Mouse (Mus musculus) bone marrow macrophage, adult 2 months (primary cell): ENCODE results near the gene Patj. TPM values are rescaled to one million over a fixed set of nuclear protein-coding genes. Genes with fewer than 3 reads are reported as not detected.
"Not testable (repeated sequence)": the region's sequence is repeated elsewhere in the genome, so short reads cannot be mapped to it uniquely, and the experiment has no call there.

Source experiments
- H3K27ac ChIP-seq: 2 replicates; pipeline ENCODE4 v1.5.1; 2012; ENCODE audit warnings: low read depth, low read length; ENCODE audit not compliant: insufficient read depth
- H3K4me1 ChIP-seq: 2 replicates; pipeline ENCODE4 v1.6.1; 2012; ENCODE audit warnings: low read length; ENCODE audit not compliant: control insufficient read depth, insufficient read depth
- H3K4me3 ChIP-seq: 2 replicates; pipeline ENCODE4 v1.5.1; 2012; ENCODE audit warnings: mild to moderate bottlenecking, low read length, moderate library complexity; ENCODE audit not compliant: insufficient read depth
- CTCF ChIP-seq: IDR thresholded peaks from 2 replicates; pipeline ENCODE4 v1.5.1; 2012; ENCODE audit warnings: low read depth, mild to moderate bottlenecking, low read length, moderate library complexity
- POLR2A ChIP-seq: IDR thresholded peaks from 2 replicates; pipeline ENCODE4 v1.6.1; 2012; ENCODE audit warnings: mild to moderate bottlenecking, low read depth, low read length, borderline replicate concordance
- polyA plus RNA-seq: library from polyadenylated mRNA; stranded (reverse); fragments of >200 nt; gene quantifications from 2 replicates; pipeline ENCODE4 v1.2.4, GENCODE M21; 2012; ENCODE audit not compliant: missing spikeins, insufficient read depth, insufficient read length

Patj gene
- polyA plus RNA-seq, 1 experiment: 0.38 TPM

DNA sequence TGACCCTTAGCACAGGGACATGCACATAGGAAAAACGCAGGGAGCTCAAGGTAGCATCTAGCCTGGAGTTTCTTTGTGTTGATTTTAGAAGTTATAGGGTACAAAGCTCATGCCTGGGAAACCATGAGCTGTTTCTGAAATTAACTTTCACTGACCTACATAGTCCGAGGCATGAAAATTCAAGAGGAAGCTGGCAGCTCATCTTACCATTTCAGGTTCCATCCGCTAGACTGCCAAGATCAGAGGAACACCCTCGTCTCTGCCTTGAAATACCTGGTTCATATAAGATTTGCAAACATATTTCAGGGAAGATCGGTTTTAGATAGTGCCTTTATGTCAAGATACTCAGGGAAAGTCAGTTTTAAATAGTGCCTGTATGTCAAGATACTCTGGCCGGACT is 232.7 kb downstream of the Patj start:
- TF ChIP-seq CTCF (no peak), POLR2A (no peak)
- Histone ChIP-seq H3K27ac (no peak overlapping the region), H3K4me3 (no peak overlapping the region), H3K4me1 (no peaks in the 10 kb centered on the region)

DNA sequence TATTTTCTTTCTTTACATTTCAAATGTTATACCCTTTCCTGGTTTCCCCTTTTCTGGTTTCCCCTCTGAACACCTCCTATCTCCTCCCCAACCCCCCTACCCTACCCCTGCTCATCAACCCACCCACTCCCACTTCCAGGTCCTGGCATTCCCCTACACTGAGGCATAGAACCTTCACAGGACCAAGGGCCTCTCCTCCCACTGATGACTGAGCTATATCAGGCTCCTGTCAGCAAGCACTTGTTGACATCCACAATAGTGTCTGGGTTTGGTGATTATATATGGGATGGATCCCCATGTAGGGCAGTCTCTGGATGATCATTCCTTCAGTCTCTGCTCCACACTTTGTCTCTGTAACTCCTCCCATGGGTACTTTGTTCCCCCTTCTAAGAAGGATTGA is 233.6 kb downstream of the Patj start:
- H3K4me1 ChIP-seq, H3K27ac ChIP-seq, H3K4me3 ChIP-seq: not testable (repeated sequence)

DNA sequence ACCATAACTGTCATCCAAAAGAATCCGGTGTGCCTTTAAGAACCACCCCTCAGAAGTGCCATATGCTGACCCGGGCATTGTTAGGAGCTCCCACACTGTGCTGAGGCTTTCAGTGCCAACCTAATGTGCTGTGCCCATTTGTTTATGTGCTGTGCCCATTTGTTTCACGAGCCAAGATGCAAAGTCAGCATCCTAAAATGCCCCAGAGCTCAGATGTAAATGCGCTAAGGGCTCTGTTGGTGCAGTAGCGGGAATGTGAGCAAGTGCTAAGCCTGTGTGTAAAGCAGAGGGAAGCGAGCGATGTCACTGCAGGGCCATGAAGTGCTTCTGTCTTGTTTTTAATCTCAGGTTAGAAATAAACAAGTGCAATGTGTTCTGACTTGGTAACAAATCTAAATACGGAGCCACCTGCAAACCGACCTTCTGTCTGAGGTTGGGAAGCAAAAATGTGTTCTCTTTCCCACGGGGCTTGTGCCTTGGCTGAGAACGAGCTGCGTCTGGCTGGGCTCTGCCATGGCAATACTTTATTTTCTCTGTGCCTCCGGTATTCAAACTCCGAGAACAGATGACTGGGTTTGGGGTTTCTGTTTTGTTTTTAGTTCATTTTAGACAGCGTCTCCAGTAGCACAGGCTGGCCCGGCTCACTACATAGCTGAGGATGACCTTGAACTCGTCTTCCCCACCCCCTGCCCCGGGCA is 239.7 kb downstream of the Patj start:
- H3K4me3 ChIP-seq: no peak overlapping the region
- no peak overlapping the region for H3K27ac ChIP-seq
- TF ChIP-seq CTCF (no peak), POLR2A (no peak)
- no peaks in the 10 kb centered on the region for H3K4me1 ChIP-seq

- H3K27ac ChIP-seq: no peak overlapping the region
- no peaks in the 10 kb centered on the region for H3K4me1 ChIP-seq
- no peak for TF ChIP-seq CTCF
- TF ChIP-seq POLR2A: no peak
- H3K4me3 ChIP-seq: no peak overlapping the region
Observed at GRCm38 (mm10) chr4:98638731-98639130, 243.1 kb downstream of the Patj start.

GRCm38 (mm10) chr4:98653650-98654049 is 258.1 kb downstream of the Patj start:
- Histone ChIP-seq H3K4me1 (no peaks in the 10 kb centered on the region), H3K4me3 (no peak overlapping the region), H3K27ac (no peak overlapping the region)
- TF ChIP-seq CTCF: no peak
- no peak for TF ChIP-seq POLR2A

DNA sequence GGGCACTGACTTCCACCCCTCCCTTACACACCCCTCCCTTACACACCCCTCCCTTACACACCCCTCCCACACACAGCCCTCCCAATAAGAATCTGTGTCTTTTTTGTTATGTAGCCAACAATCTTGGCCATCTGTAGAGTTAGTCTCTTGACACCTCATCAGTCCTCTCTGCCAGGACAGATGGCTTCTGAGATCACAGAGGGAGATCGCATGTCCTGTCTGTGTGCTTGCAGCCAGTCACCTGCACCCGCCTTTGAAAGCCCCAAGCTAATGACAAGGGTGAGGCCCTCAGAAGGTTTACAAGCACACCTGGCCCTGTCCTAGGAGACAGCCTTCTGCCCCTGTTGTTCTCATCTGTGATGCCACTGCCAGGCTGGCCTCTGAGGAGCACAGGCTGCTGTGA is 258.8 kb downstream of the Patj start:
- Histone ChIP-seq H3K4me3 (no peak overlapping the region), H3K27ac (no peak overlapping the region), H3K4me1 (no peaks in the 10 kb centered on the region)
- no peak for TF ChIP-seq POLR2A
- TF ChIP-seq CTCF: no peak

DNA sequence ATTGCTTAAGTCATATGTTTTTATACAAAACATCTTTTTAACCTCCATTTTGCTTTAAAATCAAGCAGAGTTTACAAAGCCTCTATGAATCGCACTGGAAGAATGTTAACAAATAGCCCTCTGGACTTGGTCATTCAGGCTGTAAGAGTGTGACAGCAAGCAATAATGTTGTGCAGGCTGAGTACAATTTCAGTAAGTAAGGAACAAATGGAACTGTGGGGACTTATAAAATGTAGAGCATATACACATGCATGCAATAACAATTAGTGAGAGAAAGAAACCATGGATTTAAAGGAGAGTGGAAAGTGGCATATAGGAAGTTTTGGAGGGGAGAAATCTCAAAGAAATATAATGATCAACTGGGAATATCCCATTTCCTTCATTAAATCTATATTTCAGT is 261.2 kb downstream of the Patj start:
- no peak overlapping the region for H3K4me3 ChIP-seq
- no peak overlapping the region for H3K27ac ChIP-seq
- TF ChIP-seq CTCF: no peak
- TF ChIP-seq POLR2A: no peak
- no peaks in the 10 kb centered on the region for H3K4me1 ChIP-seq

DNA sequence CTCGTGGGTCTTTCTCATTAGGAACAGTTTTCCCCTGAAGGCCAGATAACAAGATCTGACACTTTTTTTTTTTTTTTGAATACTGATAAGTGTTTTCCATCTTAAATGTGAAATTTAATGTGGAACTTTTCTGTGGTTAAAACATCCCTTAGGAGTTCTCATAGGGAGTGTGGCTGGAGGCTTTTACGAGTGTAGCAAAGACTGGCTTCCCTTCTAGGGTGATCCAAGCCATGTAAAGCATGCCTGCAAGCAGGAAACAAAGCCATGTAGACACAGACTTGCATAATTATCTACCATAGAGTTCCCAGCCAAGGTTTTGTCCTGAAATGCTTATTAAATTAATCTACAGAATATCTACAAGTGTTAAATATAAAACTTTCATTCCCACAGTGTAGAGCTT is 263.4 kb downstream of the Patj start:
- Histone ChIP-seq H3K4me1 (no peaks in the 10 kb centered on the region), H3K27ac (no peak overlapping the region), H3K4me3 (no peak overlapping the region)
- TF ChIP-seq CTCF: no peak

DNA sequence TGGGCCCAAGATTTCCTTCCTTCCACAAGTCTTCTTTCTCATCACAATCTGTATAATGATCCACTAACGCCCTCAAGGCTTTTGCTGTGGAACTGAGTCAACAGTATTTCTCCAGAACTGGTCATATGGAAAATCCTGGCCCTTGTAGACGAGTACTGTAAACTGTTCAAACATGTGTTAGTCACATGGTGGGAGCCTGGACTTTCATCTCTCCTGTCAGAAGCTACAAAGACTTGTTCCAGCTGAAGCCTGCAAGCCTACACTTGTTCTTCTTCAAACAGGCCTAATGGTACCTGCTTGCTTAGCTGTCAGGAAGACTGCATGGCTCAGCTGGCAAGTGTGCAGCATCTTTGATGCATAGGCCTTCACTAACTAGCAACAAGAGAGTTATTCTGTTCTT is 264.9 kb downstream of the Patj start:
- no peak overlapping the region for H3K27ac ChIP-seq
- H3K4me3 ChIP-seq: no peak overlapping the region
- TF ChIP-seq CTCF (no peak), POLR2A (no peak)
- H3K4me1 ChIP-seq: no peaks in the 10 kb centered on the region

DNA sequence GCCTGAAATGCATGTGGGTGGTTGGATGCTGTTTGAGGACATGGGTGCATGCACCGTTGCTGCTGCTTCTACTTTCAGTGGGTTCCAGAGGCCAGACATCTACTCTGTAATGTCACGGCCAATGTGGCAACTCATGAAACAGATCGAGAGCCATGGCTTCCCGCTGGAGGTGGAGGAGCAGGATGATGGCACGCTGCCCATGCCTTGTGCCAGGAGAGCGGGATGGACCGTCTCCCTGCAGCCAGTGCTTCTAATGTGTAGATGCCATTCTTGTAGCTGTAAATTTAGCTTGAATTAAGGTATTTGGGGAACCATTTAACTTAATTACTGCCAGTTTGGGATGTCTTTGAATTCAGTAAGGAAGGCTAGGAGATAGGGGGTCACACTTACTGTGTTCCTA is 270.3 kb downstream of the Patj start:
- Histone ChIP-seq H3K27ac (no peak overlapping the region), H3K4me3 (no peak overlapping the region), H3K4me1 (no peaks in the 10 kb centered on the region)
- TF ChIP-seq POLR2A: no peak

DNA sequence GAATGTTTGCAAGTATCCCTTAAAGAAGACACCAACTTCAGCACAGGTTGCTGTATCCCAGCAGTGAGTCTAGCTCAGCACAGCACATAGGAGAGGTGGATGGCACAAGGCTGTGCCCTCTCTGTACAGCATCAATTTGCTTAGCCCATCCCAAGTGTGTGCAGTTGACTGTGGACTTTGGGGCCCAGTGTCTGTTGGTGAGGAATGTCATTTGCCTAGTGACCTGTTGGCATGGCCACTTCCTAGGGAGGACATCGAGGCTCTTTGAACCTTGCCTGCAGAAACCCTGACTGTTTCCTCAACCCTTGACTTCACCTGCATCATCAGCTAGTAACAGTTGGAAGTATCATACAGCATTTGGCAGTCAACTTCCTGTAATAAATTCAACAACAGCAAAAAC is 270.9 kb downstream of the Patj start:
- H3K4me1 ChIP-seq: no peaks in the 10 kb centered on the region
- no peak overlapping the region for H3K27ac ChIP-seq
- no peak overlapping the region for H3K4me3 ChIP-seq
- TF ChIP-seq CTCF (no peak), POLR2A (no peak)
